Mouse (Mus musculus): ENCODE measurements at regions not wholly inside any gene's neighbourhood (a gene's known extent, or its start where the extent isn't known, plus 50 kb on each side); places are given as distances from the start of the nearest gene placed in this dataset.

DNA sequence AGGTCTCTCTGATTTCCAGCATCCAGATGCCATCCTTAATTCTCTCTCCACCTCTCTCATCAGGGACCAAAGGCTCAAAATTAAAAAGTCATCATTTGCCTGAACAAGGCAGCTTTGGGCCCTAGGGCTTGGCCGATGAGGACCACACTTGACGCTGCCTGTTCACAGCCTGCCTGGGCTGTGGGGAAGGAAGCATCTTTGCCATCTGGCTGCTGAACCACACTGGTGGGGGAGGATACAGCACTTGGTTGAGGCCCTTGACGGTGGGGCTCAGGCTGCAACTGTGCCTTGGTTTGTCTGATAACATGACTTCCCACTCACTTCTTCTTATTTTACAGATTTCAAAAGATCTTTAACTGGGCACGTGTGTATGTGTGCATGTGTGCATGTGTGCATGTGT is 161.5 kb upstream of the N4bp1 start:
- Histone ChIP-seq H3K9ac (no peak overlapping the region), H3K36me3 (no peaks in the 10 kb centered on the region), H3K4me1 (replicated peaks) (no peaks in the 10 kb centered on the region), H3K9me3 (no peaks in the 10 kb centered on the region), H3K27ac (replicated peaks) (no peak overlapping the region), H3K4me3 (no peak overlapping the region), H3K4me2 (no peak overlapping the region), H3K27me3 (no peaks in the 10 kb centered on the region)
- 76% methylated on average over 4 of the region's 4 CpGs for WGBS
- ATAC-seq (ENCODE audit: low read depth), result no peak

DNA sequence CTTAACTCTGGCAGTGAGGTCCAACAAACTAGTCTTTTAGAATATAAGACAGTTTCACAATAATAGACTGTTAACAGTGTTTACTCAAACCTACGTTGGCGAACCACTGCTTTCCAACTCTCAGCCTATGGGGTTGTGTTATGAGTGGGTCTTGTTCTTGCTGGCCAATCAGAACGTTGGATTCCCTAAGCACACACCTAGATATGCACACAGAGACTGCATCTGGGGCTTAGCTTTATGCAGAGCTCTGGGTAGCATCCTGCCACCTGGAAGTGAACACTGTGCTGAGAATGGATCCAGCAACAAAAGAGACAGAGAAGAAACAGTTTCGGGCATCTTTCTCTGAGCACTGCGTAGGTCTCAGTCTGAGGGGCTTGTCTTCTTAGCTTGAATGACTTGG is 158.0 kb upstream of the N4bp1 start:
- no peak overlapping the region for H3K4me2 ChIP-seq
- peaks cover 8% of the 10 kb centered on the region; the same call in 1 of the 2 replicates for H3K27me3 ChIP-seq
- no peak overlapping the region for H3K9ac ChIP-seq
- no peak for ATAC-seq (ENCODE audit: low read depth)
- H3K4me1 ChIP-seq (replicated peaks), result peaks cover 11% of the 10 kb centered on the region
- H3K4me3 ChIP-seq, result no peak overlapping the region
- H3K27ac ChIP-seq (replicated peaks), result no peak overlapping the region
- no peaks in the 10 kb centered on the region for H3K9me3 ChIP-seq
- WGBS, result 82% methylated on average over 5 of the region's 5 CpGs
- no peaks in the 10 kb centered on the region for H3K36me3 ChIP-seq

DNA sequence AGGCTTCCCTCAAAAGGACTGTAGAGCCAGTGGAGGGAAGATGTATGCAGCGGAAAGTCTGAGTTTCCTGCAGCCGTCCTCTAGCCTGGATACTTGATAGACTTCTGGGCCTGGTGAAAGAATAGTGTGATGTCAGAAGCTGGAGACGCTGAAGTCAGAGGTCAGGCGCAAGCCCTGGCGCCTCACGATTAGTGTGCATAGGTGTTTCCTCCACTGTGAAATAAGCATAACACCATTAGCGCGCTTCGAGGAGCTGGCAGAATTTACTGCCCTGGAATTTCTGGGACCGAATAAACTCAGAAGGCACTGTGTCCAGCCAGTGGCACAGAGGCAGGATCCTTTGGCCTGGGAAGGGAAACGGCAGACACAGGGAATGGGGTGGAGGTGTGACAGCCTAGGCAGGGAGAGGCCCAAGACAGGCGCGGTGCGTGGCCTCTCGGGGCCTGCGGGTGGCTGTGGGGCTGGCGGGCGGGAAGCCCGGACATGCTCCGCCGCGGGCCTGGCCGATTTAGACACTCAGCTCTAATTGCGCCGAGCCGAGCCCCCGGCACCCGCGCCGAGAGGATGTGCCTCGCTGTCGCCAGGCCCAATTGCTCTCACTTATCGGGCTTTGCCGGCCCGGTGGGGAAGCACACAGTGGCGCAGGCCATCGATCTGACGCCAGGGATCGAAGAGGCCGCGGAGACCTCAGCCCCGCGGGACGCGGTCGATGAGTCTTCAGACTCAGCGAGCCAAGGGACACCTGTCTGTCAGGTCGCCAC is 152.7 kb upstream of the N4bp1 start:
- WGBS, result 3% methylated on average over 48 of the region's 48 CpGs
- no peak overlapping the region for H3K27ac ChIP-seq (replicated peaks)
- H3K27me3 ChIP-seq, result peaks cover 14% of the 10 kb centered on the region; the same call in 1 of the 2 replicates

DNA sequence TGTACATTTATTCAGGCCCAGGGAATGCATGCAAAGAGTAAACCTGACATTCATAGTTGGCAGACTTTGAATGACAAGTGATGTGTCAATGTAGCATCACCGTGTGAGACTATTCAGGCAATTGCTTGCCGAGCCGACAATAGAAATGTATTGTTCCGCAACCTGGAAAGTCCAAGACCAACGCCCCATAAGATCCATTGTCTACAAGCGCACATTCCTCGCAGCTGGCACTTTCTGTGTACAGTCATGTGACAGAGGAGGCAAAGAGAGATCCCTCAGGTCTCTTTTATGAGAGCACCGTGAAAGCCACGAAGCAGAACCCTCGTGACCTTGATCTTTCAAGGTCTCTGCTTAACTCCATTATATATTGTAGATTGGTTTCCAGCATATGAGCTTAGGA is 150.9 kb upstream of the N4bp1 start:
- H3K27me3 ChIP-seq, result peaks cover 14% of the 10 kb centered on the region; the same call in 1 of the 2 replicates
- 69% methylated on average over 10 of the region's 10 CpGs for WGBS
- H3K4me2 ChIP-seq, result no peak overlapping the region

More for the DNA sequence above, 152.7 kb upstream of the N4bp1 start:
- Histone ChIP-seq H3K4me3 (peak overlapping the region; percentile 43), H3K4me2 (peak overlapping the region; percentile 85), H3K36me3 (no peaks in the 10 kb centered on the region), H3K9me3 (no peaks in the 10 kb centered on the region), H3K9ac (peak overlapping the region; percentile 71), H3K4me1 (replicated peaks) (peaks cover 18% of the 10 kb centered on the region)
- no peak; the same call in 1 of the 2 replicates for ATAC-seq (ENCODE audit: low read depth)

DNA sequence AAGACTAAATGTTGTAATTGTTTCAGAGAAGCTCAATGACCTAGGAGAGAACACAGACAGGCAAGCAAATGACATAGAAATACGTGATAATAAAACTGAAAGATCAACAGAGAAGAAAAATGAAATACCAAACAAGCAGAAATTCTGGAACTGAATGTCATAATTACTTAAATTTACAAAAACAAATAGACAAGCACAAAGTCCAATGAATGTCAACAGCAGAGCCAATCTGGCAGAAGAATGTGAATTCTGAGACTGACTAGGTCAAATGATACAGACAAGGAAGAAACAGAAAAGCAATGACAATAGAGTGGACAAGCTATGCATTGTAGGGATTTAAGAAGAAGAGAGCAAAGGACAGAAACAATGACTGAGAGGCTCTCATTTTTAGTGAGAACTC is 143.1 kb upstream of the N4bp1 start:
- no peak for ATAC-seq (ENCODE audit: low read depth)
- WGBS, result 77% methylated on average over 1 of the region's 1 CpGs
- Histone ChIP-seq H3K4me1 (replicated peaks) (no peaks in the 10 kb centered on the region), H3K9me3 (no peaks in the 10 kb centered on the region), H3K27me3 (no peaks in the 10 kb centered on the region), H3K4me3 (no peak overlapping the region), H3K36me3 (no peaks in the 10 kb centered on the region), H3K27ac (replicated peaks) (no peak overlapping the region), H3K9ac (no peak overlapping the region), H3K4me2 (no peak overlapping the region)

More for the DNA sequence above, 150.9 kb upstream of the N4bp1 start:
- Histone ChIP-seq H3K9me3 (no peaks in the 10 kb centered on the region), H3K36me3 (no peaks in the 10 kb centered on the region), H3K4me1 (replicated peaks) (peaks cover 18% of the 10 kb centered on the region), H3K9ac (no peak overlapping the region), H3K4me3 (no peak overlapping the region), H3K27ac (replicated peaks) (no peak overlapping the region)
- no peak for ATAC-seq (ENCODE audit: low read depth)

DNA sequence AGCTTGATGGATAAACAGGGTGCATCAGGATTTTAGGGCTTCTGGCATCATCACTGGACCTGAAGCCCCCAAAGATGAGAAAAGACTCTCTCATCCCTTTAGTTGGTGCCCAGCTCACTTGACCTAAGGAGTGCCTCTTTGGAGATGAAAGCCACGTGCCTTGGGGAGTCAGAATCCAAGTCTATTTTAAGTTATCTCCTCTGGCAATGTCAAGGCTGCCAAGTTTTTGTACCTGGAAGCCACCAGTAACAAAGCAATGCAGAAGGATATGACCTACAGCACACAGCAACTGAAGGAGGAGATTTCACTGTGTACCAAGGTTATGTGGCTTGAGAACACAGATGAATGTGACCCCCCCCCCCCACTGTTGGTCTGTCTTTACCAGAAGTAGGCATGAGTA is 140.9 kb upstream of the N4bp1 start:
- H3K4me1 ChIP-seq (replicated peaks), result no peaks in the 10 kb centered on the region
- no peak overlapping the region for H3K4me3 ChIP-seq
- no peaks in the 10 kb centered on the region for H3K36me3 ChIP-seq
- H3K9ac ChIP-seq, result no peak overlapping the region
- no peak overlapping the region for H3K4me2 ChIP-seq
- H3K27me3 ChIP-seq, result no peaks in the 10 kb centered on the region
- 65% methylated on average over 1 of the region's 1 CpGs for WGBS
- H3K27ac ChIP-seq (replicated peaks), result no peak overlapping the region
- no peak for ATAC-seq (ENCODE audit: low read depth)
- H3K9me3 ChIP-seq, result no peaks in the 10 kb centered on the region

DNA sequence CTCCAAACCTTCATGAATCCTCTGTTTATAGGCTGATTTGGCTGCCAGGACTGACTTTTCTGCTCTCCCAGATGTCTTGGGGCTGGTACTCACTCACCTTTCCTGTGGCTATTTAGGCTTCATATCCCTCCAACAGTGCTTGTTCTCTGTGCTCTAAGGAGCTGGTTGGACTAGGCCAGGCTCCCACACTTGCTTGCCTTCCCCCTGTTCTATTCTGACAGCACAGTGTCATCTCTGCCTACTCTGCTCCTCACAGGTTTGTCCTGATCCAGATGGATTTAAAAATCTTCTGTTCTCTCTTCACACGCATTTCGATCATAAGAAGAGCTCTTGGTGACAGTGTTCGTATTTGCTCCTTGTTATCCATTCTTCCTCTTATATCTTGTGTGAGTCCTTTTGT is 134.7 kb upstream of the N4bp1 start:
- ATAC-seq (ENCODE audit: low read depth), result no peak
- H3K27me3 ChIP-seq, result no peaks in the 10 kb centered on the region
- no peaks in the 10 kb centered on the region for H3K9me3 ChIP-seq
- no peak overlapping the region for H3K4me2 ChIP-seq
- WGBS, result 93% methylated on average over 3 of the region's 3 CpGs
- no peak overlapping the region for H3K27ac ChIP-seq (replicated peaks)
- H3K9ac ChIP-seq, result no peak overlapping the region
- H3K4me1 ChIP-seq (replicated peaks), result no peaks in the 10 kb centered on the region
- H3K4me3 ChIP-seq, result no peak overlapping the region
- no peaks in the 10 kb centered on the region for H3K36me3 ChIP-seq

DNA sequence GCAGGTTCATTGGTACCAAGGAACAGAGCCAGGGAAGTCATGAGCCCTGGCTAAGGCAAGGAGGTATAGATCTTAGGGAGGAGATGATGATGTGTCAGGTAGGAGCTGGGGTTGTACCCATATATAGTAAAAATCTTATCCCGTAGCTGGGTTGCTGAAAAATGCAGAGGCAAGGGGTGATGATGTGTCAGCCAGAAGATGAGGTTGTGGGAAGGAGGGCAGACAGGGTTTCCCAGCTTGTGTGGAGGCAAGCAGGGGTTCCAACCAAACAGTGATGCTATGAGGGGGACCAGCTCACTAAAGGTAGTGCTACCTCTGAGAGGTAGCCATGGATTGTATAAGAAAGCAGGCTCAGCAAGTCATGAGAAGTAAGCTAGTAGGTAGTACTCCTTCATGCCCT is 90.5 kb upstream of the N4bp1 start:
- H3K36me3 ChIP-seq, result no peaks in the 10 kb centered on the region
- H3K27me3 ChIP-seq, result no peaks in the 10 kb centered on the region
- no peak overlapping the region for H3K27ac ChIP-seq (replicated peaks)
- no peaks in the 10 kb centered on the region for H3K4me1 ChIP-seq (replicated peaks)
- no peak overlapping the region for H3K4me2 ChIP-seq
- 88% methylated on average over 1 of the region's 1 CpGs for WGBS
- H3K9ac ChIP-seq, result no peak overlapping the region
- no peaks in the 10 kb centered on the region for H3K9me3 ChIP-seq
- ATAC-seq (ENCODE audit: low read depth), result no peak
- no peak overlapping the region for H3K4me3 ChIP-seq

DNA sequence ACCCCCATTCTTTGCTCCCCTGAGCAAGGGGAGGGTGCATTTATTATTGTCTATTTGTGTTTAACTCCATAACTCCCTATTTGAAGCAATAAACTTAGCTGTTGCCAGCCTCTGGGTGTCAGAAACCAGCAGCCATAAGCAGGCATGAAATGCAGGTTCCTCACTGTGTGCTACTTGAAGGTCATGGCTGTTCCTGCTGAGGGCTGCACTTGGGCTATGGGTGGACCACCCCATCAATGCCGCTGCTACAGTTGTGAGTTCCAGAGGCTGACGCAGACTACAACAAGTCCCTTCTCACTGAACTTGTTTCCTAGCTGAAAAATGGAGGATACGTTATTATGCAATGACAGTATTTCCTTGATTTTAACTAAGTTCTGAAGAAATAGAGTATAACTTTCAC is 86.7 kb upstream of the N4bp1 start:
- Histone ChIP-seq H3K4me2 (no peak overlapping the region), H3K27ac (replicated peaks) (no peak overlapping the region), H3K27me3 (no peaks in the 10 kb centered on the region), H3K4me1 (replicated peaks) (no peaks in the 10 kb centered on the region), H3K4me3 (no peak overlapping the region), H3K9me3 (no peaks in the 10 kb centered on the region), H3K36me3 (no peaks in the 10 kb centered on the region), H3K9ac (no peak overlapping the region)
- no peak for ATAC-seq (ENCODE audit: low read depth)
- 93% methylated on average over 3 of the region's 3 CpGs for WGBS

DNA sequence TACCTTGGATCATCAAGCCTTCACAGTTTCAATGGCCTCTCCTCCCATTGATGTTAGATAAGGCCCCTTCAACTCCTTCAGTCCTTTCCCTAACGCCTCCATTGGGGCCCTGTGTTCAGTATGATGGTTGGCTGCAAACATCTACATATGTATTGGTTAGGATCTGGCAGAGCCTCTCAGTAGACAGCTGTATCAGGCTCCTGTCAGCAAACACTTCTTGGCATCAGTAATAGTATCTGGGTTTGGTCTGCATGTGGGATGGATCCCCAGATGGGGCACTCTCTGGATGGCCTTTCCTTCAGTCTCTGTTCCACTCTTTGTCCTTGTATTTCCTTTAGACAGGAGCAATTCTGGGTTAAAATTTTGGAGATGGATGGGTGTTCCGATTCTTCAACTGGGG is 84.0 kb upstream of the N4bp1 start:
- H3K27me3 ChIP-seq, result no peaks in the 10 kb centered on the region
- H3K27ac ChIP-seq (replicated peaks), result no peak overlapping the region
- ATAC-seq (ENCODE audit: low read depth), result no peak
- H3K4me3 ChIP-seq, result no peak overlapping the region
- no peak overlapping the region for H3K4me2 ChIP-seq
- H3K36me3 ChIP-seq, result no peaks in the 10 kb centered on the region
- WGBS, result 88% methylated on average over 2 of the region's 2 CpGs
- no peaks in the 10 kb centered on the region for H3K9me3 ChIP-seq
- H3K4me1 ChIP-seq (replicated peaks), result no peaks in the 10 kb centered on the region
- no peak overlapping the region for H3K9ac ChIP-seq

DNA sequence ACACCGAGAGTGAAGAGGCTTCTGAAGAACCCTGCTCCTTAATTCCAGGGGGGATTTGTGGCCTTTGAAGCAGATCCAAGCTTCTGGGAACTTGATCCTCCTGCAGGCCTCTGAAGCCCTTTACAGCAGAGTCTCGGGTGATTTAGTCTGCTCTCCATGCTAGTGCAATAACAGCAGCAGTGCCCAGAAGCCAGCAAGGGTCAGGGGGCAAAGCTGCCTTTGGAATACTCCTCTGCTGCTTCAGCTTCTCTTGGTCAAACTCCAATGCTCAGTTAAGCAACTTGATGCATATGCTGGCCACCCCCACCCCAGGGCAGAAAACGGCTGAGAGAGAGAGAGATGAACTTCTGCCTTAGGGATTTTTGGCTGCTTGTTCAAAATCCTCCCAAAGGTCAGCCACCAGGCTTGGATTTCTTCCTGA is 82.8 kb upstream of the N4bp1 start:
- no peak for ATAC-seq (ENCODE audit: low read depth)
- WGBS, result 47% methylated on average over 3 of the region's 3 CpGs
- no peak overlapping the region for H3K4me3 ChIP-seq
- H3K9ac ChIP-seq, result no peak overlapping the region
- H3K36me3 ChIP-seq, result no peaks in the 10 kb centered on the region
- H3K27ac ChIP-seq (replicated peaks), result no peak overlapping the region
- H3K9me3 ChIP-seq, result no peaks in the 10 kb centered on the region
- H3K4me1 ChIP-seq (replicated peaks), result 0 out of 2 replicates have a peak, but pooled peaks cover 5% of the 10 kb centered on the region
- H3K27me3 ChIP-seq, result no peaks in the 10 kb centered on the region
- no peak overlapping the region for H3K4me2 ChIP-seq

DNA sequence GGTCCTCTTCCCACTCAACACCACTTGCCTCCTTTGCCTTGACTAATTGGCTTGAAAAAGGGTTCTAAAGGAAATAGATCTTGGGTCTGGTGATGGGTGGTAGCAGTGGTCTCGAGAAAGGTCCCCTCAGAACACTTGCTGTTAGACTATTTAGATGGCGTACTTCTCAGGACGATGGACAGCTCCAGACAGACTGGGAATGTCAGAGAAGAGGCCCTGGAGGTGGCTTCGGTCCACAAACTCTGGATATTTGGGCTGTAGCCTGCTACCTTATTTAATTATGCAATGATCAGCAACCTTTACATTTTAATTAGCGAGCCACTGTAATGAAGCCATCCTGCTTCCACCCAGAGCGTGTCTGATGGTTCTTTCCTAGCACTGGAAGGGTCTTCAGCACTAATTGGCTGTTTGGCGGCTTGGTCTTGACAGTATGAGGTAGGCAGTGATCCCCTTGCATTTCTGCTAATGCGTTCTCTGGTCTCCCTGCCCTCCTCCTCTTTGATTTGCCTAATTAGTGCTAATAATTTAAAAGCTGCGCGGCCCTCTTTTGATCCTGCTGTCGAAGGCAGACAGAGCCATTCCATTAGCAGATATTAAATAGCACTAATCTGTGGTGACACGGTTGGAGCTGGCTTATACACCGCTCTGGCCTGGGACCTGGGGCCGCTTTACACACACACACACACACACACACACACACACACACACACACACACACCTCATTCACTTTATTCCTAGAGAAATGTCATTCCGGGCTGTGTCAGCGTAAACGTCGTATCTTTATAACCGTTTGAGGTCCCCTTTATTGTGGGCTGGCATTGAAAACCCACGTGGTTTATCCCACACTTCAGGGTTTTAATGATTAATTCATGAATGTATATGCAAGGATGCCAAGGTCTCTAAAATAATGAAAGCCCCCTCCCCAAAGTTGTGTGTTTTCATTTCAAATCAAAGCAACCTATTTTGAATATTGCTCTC is 76.4 kb upstream of the N4bp1 start:
- Histone ChIP-seq H3K4me3 (no peak overlapping the region), H3K9ac (no peak overlapping the region), H3K27ac (replicated peaks) (peak overlapping the region; percentile 67; the same call in 1 of the 2 replicates), H3K4me1 (replicated peaks) (peaks cover 25% of the 10 kb centered on the region), H3K4me2 (no peak overlapping the region), H3K9me3 (no peaks in the 10 kb centered on the region), H3K36me3 (no peaks in the 10 kb centered on the region), H3K27me3 (no peaks in the 10 kb centered on the region)
- ATAC-seq (ENCODE audit: low read depth), result peak; percentile 88
- WGBS, result 37% methylated on average over 20 of the region's 20 CpGs
